Mouse (Mus musculus): Measurements from ENCODE around the gene Lgsn. TPM values are rescaled to one million over a fixed set of nuclear protein-coding genes. Genes with fewer than 3 reads are reported as not detected.

Lgsn gene
- not detected for polyA plus RNA-seq (2014; fragmentation: Illumina TruSeq; extraction: RNeasy Lipid Tissue Mini Kit (QIAGEN cat#74804))

DNA sequence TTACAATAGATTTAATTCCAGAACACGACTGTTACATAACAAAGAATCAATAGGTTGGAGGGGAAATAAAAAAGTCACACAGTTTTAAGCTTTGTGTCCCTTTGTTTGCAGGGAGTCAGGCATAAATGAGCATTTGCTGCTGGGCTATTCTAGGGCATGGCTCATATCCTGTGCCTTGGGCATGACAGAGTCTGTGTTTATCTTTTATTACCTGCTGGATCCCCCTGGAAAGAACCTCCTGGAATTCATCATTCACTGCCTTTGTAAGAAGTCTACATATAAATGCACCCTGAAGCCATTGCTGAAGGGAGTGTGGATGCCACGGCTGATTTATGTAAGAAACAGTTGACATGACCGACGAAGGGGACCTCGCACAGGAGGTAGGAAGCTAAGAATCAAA is at the start of gene Lgsn:
Lgsn (plus strand) TSS at position 301 of the 400 bp plus-strand sequence.

DNA sequence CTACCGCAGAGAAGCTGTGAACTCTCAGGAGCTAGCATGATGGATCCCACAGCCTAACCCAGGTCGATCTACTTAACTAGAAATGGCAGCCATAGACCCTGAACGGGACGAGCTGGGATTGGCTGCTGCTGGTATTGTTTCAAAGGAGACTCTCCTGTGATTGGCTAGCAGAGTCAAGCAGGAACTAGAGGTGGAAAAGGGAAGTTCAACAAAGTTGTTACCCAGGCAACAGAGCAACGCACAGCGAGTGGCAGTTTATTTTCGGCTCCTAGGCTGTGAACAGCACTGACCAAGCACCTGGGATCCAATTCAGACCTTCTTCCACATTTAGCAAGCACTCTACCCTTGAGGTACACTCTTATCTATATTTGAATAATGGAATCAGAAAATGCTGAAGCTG is 46.4 kb downstream of the Lgsn start, which contains the start of the genes 4931428L18Rik and Pih1d3:
4931428L18Rik (minus strand) TSS at position 121 of the 400 bp plus-strand sequence.
Pih1d3 (plus strand) TSS at position 275 of the 400 bp plus-strand sequence.

Other genes starting within 250 kb of the Lgsn start
- gene AC153137.1, start 198.4 kb upstream of the Lgsn start, polyA plus RNA-seq (2014; fragmentation: Illumina TruSeq; extraction: RNeasy Lipid Tissue Mini Kit (QIAGEN cat#74804)), result not detected
- gene 4931428L18Rik, start 46.3 kb downstream of the Lgsn start, polyA plus RNA-seq (2014; fragmentation: Illumina TruSeq; extraction: RNeasy Lipid Tissue Mini Kit (QIAGEN cat#74804)), result 7.7 TPM
- not detected for gene Pih1d3, start 46.4 kb downstream of the Lgsn start, polyA plus RNA-seq (2014; fragmentation: Illumina TruSeq; extraction: RNeasy Lipid Tissue Mini Kit (QIAGEN cat#74804))